Mouse (Mus musculus) kidney, postnatal 0 days (tissue): ENCODE measurements around the gene Myh9. TPM values are rescaled to one million over a fixed set of nuclear protein-coding genes. Genes with fewer than 3 reads are reported as not detected.

Experiments used
- ATAC-seq: fragments of 200-750 bp; cut with Nextera tagmentation; replicated peaks from 2 replicates; pipeline ENCODE4 v1.8.0; 2017; ENCODE audit warnings: low read depth, moderate number of reproducible peaks, moderate TSS enrichment, moderate library complexity; ENCODE audit not compliant: low FRiP score
- DNase-seq: peaks from one replicate; pipeline ENCODE4 v3.0.0-alpha.2; 2016; ENCODE audit warnings: low spot score
- H3K27ac ChIP-seq: fragments of 300-500 bp; sonication (generic); 2 replicates; pipeline ENCODE4 v1.5.1; 2014; ENCODE audit warnings: mild to moderate bottlenecking
- H3K27me3 ChIP-seq: fragments of 300-500 bp; sonication (generic); 2 replicates; pipeline ENCODE4 v1.6.1; 2014; ENCODE audit warnings: low read length, mixed read lengths; ENCODE audit not compliant: insufficient read depth
- H3K36me3 ChIP-seq: fragments of 300-500 bp; sonication (generic); 2 replicates; pipeline ENCODE4 v1.6.1; 2014; ENCODE audit warnings: low read length, mixed read lengths; ENCODE audit not compliant: insufficient read depth
- H3K4me1 ChIP-seq: fragments of 300-500 bp; sonication (generic); replicated peaks from 2 replicates; pipeline ENCODE4 v1.6.1; 2014; ENCODE audit warnings: antibody characterized with exemption, low read length, mixed read lengths; ENCODE audit not compliant: insufficient read depth
- H3K4me2 ChIP-seq: fragments of 300-500 bp; sonication (generic); 2 replicates; pipeline ENCODE4 v1.6.1; 2014; ENCODE audit warnings: mild to moderate bottlenecking, low read length, moderate library complexity, mixed read lengths
- H3K4me3 ChIP-seq: fragments of 300-500 bp; sonication (generic); replicated peaks from 2 replicates; pipeline ENCODE4 v1.5.1; 2014; ENCODE audit warnings: low read depth, low read length
- H3K9ac ChIP-seq: fragments of 300-500 bp; sonication (generic); 2 replicates; pipeline ENCODE4 v1.6.1; 2014; ENCODE audit warnings: low read depth, low read length
- H3K9me3 ChIP-seq: fragments of 300-500 bp; sonication (generic); replicated peaks from 2 replicates; pipeline ENCODE4 v1.6.1; 2016; ENCODE audit warnings: low read length, inconsistent platforms, mixed read lengths
- CTCF ChIP-seq: IDR thresholded peaks from 2 replicates; pipeline ENCODE4 v1.5.1; 2016; ENCODE audit warnings: antibody characterized with exemption, low read depth, mild to moderate bottlenecking, moderate library complexity
- WGBS: fragments of 180-500 bp; shearing (Covaris S2); extraction: QIAGEN DNeasy Blood & Tissue Kit; methylation state at CpG from one replicate; pipeline ENCODE4 v1.1.7; 2014; 5-methylcytosine and 5-hydroxymethylcytosine counted together
- polyA plus RNA-seq: library from polyadenylated mRNA; unstranded; fragments of >200 nt; fragmentation: Nextera tagmentation; extraction: Ambion mirVana; gene quantifications from 2 replicates; pipeline ENCODE4 v1.2.1, GENCODE M21; 2015

Myh9 gene
- 52.9 and 57.2 TPM in 2 replicates for polyA plus RNA-seq

GRCm38 (mm10) chr15:77842047-77842843 lies at the start of gene Myh9:
Gene Myh9, minus strand, starts transcription at chr15:77842175.
- peak; percentile 97 for ATAC-seq
- DNase-seq: peak; percentile 99
- H3K9me3 ChIP-seq: no peaks in the 10 kb centered on the region
- peak within 1 kb of the TSS; percentile 96 for H3K9ac ChIP-seq
- no peaks in the 10 kb centered on the region for H3K36me3 ChIP-seq
- peak within 1 kb of the TSS; percentile 99 for H3K4me3 ChIP-seq
- peak within 1 kb of the TSS; percentile 97 for H3K27ac ChIP-seq
- peak within 1 kb of the TSS; percentile 96 for H3K4me2 ChIP-seq
- no peak for TF ChIP-seq CTCF
- peaks cover 19% of the 10 kb centered on the region for H3K4me1 ChIP-seq
- WGBS: under 1% methylated on average over 46 of the region's 46 CpGs
- no peaks in the 10 kb centered on the region for H3K27me3 ChIP-seq

GRCm38 (mm10) chr15:77891766-77892165 lies 49.8 kb upstream of the Myh9 start:
- H3K27me3 ChIP-seq: no peaks in the 10 kb centered on the region
- ATAC-seq (no peak), DNase-seq (peak; percentile 68)
- H3K9ac ChIP-seq: no peak overlapping the region
- no peak overlapping the region for H3K4me2 ChIP-seq
- H3K4me3 ChIP-seq: no peak overlapping the region
- peaks cover 5% of the 10 kb centered on the region; the same call in 1 of the 2 replicates for H3K4me1 ChIP-seq
- no peaks in the 10 kb centered on the region for H3K9me3 ChIP-seq
- WGBS: 69% methylated on average over 8 of the region's 8 CpGs
- H3K36me3 ChIP-seq: no peaks in the 10 kb centered on the region
- H3K27ac ChIP-seq: 0 out of 2 replicates have a peak overlapping the region, but pooled peaks have one; percentile 36
- TF ChIP-seq CTCF: no peak

DNA sequence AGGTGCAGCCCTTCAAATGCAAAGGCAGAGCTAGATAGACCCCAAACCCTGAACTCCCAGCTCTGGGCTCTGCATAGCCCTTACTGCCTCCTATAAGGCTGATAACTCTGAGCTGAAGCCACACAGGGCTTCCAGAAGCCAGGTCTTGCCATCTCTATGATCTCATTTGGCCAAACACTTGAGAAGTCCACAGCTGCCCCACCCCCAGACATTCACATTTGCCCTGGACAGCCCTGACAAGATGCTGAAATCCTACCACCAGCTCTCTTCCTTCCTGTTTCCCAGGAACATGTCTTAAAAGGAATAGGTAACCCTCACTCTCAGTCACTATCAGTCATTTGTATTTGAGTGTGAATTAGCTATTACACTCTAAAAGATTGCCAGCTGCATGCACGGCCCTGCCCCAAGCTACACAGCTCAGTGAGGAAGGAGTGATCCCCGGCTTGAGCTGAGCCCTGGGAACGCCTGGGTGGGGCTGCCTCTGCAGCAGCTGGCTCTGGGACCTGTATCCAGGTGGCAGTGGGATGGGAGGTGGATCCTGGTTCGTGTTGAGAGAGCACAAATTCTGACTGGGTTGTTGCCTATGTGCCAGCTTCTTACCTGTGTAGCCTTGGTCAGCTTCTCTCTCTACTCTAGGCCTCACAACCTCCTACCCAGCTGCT lies 47.9 kb upstream of the Myh9 start:
- H3K27me3 ChIP-seq: no peaks in the 10 kb centered on the region
- WGBS: 30% methylated on average over 4 of the region's 4 CpGs
- no peak overlapping the region for H3K4me2 ChIP-seq
- peaks cover 4% of the 10 kb centered on the region; the same call in 1 of the 2 replicates for H3K4me1 ChIP-seq
- H3K27ac ChIP-seq: no peak overlapping the region
- H3K36me3 ChIP-seq: no peaks in the 10 kb centered on the region
- H3K9me3 ChIP-seq: no peaks in the 10 kb centered on the region
- H3K4me3 ChIP-seq: no peak overlapping the region
- no peak for ATAC-seq
- no peak overlapping the region for H3K9ac ChIP-seq
- no peak for DNase-seq
- TF ChIP-seq CTCF: no peak

GRCm38 (mm10) chr15:77888286-77888685 lies 46.3 kb upstream of the Myh9 start:
- Histone ChIP-seq H3K9ac (no peak overlapping the region), H3K27me3 (no peaks in the 10 kb centered on the region), H3K4me1 (peaks cover 6% of the 10 kb centered on the region; the same call in 1 of the 2 replicates), H3K4me2 (no peak overlapping the region), H3K9me3 (no peaks in the 10 kb centered on the region), H3K4me3 (no peak overlapping the region), H3K36me3 (no peaks in the 10 kb centered on the region), H3K27ac (no peak overlapping the region)
- TF ChIP-seq CTCF: no peak
- WGBS: 74% methylated on average over 7 of the region's 7 CpGs
- ATAC-seq (no peak), DNase-seq (no peak)

- no peaks in the 10 kb centered on the region for H3K27me3 ChIP-seq
- no peak for TF ChIP-seq CTCF
- H3K4me2 ChIP-seq: no peak overlapping the region
- no peaks in the 10 kb centered on the region for H3K36me3 ChIP-seq
- H3K4me1 ChIP-seq: peaks cover 17% of the 10 kb centered on the region; the same call in 1 of the 2 replicates
- peak overlapping the region; percentile 8; the same call in 1 of the 2 replicates for H3K27ac ChIP-seq
- DNase-seq (no peak), ATAC-seq (no peak)
- no peak overlapping the region for H3K9ac ChIP-seq
- 75% methylated on average over 1 of the region's 1 CpGs for WGBS
- no peaks in the 10 kb centered on the region for H3K9me3 ChIP-seq
- H3K4me3 ChIP-seq: no peak overlapping the region
These were observed 45.1 kb upstream of the Myh9 start for GRCm38 (mm10) chr15:77887093-77887488.

GRCm38 (mm10) chr15:77886369-77887092 lies 44.6 kb upstream of the Myh9 start:
- ATAC-seq (no peak), DNase-seq (peak; percentile 67)
- Histone ChIP-seq H3K27me3 (no peaks in the 10 kb centered on the region), H3K4me3 (no peak overlapping the region), H3K4me2 (no peak overlapping the region), H3K36me3 (no peaks in the 10 kb centered on the region), H3K4me1 (peaks cover 20% of the 10 kb centered on the region; the same call in 1 of the 2 replicates), H3K9me3 (no peaks in the 10 kb centered on the region), H3K9ac (no peak overlapping the region), H3K27ac (peak overlapping the region; percentile 60; the same call in 1 of the 2 replicates)
- WGBS: 75% methylated on average over 5 of the region's 5 CpGs
- no peak for TF ChIP-seq CTCF
